Mouse (Mus musculus): ENCODE results near the gene Rpl37.

Rpl37 gene

GRCm38 (mm10) chr15:5152171-5152570, 35.7 kb downstream of the Rpl37 start:
- no peak for DNase-seq (ENCODE audit: low read depth, low spot score)

- no peak for DNase-seq (ENCODE audit: low read depth, low spot score)
Observed at GRCm38 (mm10) chr15:5154621-5155020, 38.2 kb downstream of the Rpl37 start.

GRCm38 (mm10) chr15:5155093-5155492, 38.6 kb downstream of the Rpl37 start:
- no peak for DNase-seq (ENCODE audit: low read depth, low spot score)

GRCm38 (mm10) chr15:5156355-5156754, 39.9 kb downstream of the Rpl37 start:
- no peak for DNase-seq (ENCODE audit: low read depth, low spot score)

- DNase-seq (ENCODE audit: low read depth, low spot score), result no peak
Observed at GRCm38 (mm10) chr15:5157386-5157785, 40.9 kb downstream of the Rpl37 start.

- no peak for DNase-seq (ENCODE audit: low read depth, low spot score)
Observed at GRCm38 (mm10) chr15:5158827-5159226, 42.4 kb downstream of the Rpl37 start.

- no peak for DNase-seq (ENCODE audit: low read depth, low spot score)
Observed at GRCm38 (mm10) chr15:5165121-5165773, 48.8 kb downstream of the Rpl37 start.

All from c-Kit-negative CD71-positive TER-119-positive erythroid progenitor cells, embryonic 14.5 days (primary cell).